Mouse (Mus musculus) stomach, embryonic 15.5 days (tissue): Measurements from ENCODE around the gene Kdm3a. TPM values are rescaled to one million over a fixed set of nuclear protein-coding genes. Genes with fewer than 3 reads are reported as not detected.

Source experiments
- ATAC-seq: fragments of 200-750 bp; cut with Nextera tagmentation; 2 replicates; pipeline ENCODE4 v1.8.0; 2017; ENCODE audit warnings: low read depth, moderate number of reproducible peaks, moderate TSS enrichment; ENCODE audit not compliant: insufficient read depth, low FRiP score
- H3K27ac ChIP-seq: fragments of 300-500 bp; sonication (generic); 2 replicates; pipeline ENCODE4 v1.5.1; 2015; ENCODE audit warnings: mild to moderate bottlenecking, inconsistent platforms
- H3K27me3 ChIP-seq: fragments of 300-500 bp; sonication (generic); replicated peaks from 2 replicates; pipeline ENCODE4 v1.6.1; 2015; ENCODE audit warnings: inconsistent platforms
- H3K36me3 ChIP-seq: fragments of 300-500 bp; sonication (generic); 2 replicates; pipeline ENCODE4 v1.6.1; 2015; ENCODE audit warnings: inconsistent platforms
- H3K4me1 ChIP-seq: fragments of 300-500 bp; sonication (generic); 2 replicates; pipeline ENCODE4 v1.6.1; 2015; ENCODE audit warnings: inconsistent platforms
- H3K4me2 ChIP-seq: fragments of 300-500 bp; sonication (generic); 2 replicates; pipeline ENCODE4 v1.6.1; 2015; ENCODE audit warnings: mild to moderate bottlenecking, inconsistent platforms
- H3K4me3 ChIP-seq: fragments of 300-500 bp; sonication (generic); replicated peaks from 2 replicates; pipeline ENCODE4 v1.5.1; 2015; ENCODE audit warnings: inconsistent platforms
- H3K9ac ChIP-seq: fragments of 300-500 bp; sonication (generic); 2 replicates; pipeline ENCODE4 v1.6.1; 2015; ENCODE audit warnings: inconsistent platforms
- H3K9me3 ChIP-seq: fragments of 300-500 bp; sonication (generic); 2 replicates; pipeline ENCODE4 v1.6.1; 2016; ENCODE audit warnings: inconsistent platforms
- WGBS: fragments of 180-500 bp; shearing (Covaris S2); methylation state at CpG from one replicate; pipeline ENCODE4 v1.1.7; 2015; 5-methylcytosine and 5-hydroxymethylcytosine counted together
- polyA plus RNA-seq: library from polyadenylated mRNA; unstranded; fragments of >200 nt; fragmentation: Nextera tagmentation; extraction: Ambion mirVana; gene quantifications from 2 replicates; pipeline ENCODE4 v1.2.1, GENCODE M21; 2015

Gene Kdm3a
- polyA plus RNA-seq, 1 experiment from 2014 or later, result 40.7 TPM

DNA sequence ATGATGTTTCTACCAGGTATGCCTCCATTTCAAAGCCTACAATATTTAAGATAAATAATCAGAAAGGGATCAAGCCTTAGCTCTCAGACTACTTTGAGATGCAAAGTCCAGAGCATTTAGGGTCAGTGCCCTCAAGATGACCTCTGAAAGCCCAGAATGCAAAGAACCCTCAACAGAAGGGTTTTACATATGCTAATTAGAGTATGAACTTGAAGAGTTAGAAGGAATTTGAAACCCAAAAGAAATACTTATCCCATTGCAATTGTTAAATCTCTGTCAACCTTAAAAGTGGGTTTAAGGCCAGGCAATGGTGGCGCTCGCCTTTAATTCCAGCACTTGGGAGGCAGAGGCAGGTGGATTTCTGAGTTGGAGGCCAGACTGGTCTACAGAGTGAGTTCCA is 6.8 kb downstream of the Kdm3a start:
- H3K4me2 ChIP-seq, result no peak overlapping the region
- ATAC-seq, result no peak
- peaks cover 4% of the 10 kb centered on the region; the same call in 1 of the 2 replicates for H3K4me1 ChIP-seq
- H3K4me3 ChIP-seq, result no peak overlapping the region
- H3K27ac ChIP-seq, result no peak overlapping the region
- H3K9me3 ChIP-seq, result no peaks in the 10 kb centered on the region
- no peak overlapping the region for H3K9ac ChIP-seq
- WGBS, result 93% methylated on average over 2 of the region's 2 CpGs
- no peaks in the 10 kb centered on the region for H3K27me3 ChIP-seq
- peaks cover 36% of the 10 kb centered on the region for H3K36me3 ChIP-seq

DNA sequence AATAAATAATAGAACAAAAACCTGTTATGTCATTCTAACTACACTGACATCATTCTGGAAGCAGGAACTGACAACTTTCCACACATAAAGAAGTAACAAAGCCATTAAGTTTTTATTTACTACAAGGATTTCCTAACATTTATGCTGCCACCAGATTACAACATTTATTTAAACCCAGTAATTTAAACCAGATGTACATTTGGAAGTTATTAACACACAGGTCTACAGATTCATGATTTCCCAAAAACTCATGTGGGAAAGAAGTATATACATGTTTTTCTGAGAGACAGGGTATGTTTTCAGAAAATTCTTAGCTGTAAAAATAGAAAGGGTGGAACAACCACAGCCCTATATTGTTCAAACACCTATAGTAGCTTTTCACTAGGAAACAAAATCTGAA is 8.1 kb downstream of the Kdm3a start:
- no peak overlapping the region for H3K4me2 ChIP-seq
- no peaks in the 10 kb centered on the region for H3K9me3 ChIP-seq
- H3K4me1 ChIP-seq, result no peaks in the 10 kb centered on the region
- no peak overlapping the region for H3K4me3 ChIP-seq
- H3K27me3 ChIP-seq, result no peaks in the 10 kb centered on the region
- no peak overlapping the region for H3K9ac ChIP-seq
- no peak overlapping the region for H3K27ac ChIP-seq
- peaks cover 36% of the 10 kb centered on the region for H3K36me3 ChIP-seq
- ATAC-seq, result no peak

DNA sequence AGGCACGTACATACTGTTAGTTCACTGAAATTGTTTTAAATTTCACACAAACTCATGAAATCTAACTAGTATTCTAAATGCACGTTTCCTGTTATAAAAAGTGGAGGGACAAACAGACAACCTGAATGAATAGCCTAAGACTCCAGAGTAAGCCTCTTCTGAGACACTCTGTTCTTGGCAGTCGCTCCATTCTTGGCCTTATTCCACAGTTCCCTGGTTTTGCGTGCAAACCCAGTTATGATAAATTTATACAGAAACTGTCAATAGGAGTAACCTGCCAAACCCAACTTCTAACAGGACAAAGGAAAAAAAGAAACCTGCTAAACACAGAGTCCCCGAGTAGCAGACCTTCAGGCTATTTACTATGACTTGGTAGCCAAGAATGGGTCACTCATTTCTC is 10.8 kb downstream of the Kdm3a start:
- 81% methylated on average over 5 of the region's 5 CpGs for WGBS
- Histone ChIP-seq H3K36me3 (peaks cover 33% of the 10 kb centered on the region), H3K9me3 (no peaks in the 10 kb centered on the region)

DNA sequence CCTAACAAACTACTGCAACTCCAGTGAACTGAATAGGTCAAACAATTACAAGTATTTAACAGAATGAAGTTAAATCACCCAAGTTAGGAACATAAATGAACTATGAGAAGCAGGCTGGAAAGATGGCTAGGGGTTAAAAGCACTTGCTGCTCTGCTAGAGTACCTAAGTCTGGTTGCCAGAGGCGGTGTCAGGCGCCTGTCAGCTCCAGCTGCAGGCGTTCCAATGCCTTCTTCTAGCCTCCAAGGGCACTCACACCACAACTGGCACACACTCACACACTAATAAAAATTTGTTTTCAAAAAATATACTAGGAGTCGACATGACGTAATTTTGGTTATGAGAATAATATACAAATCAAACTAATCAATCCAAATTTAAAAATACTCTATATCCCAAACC is 11.2 kb downstream of the Kdm3a start:
- 90% methylated on average over 5 of the region's 5 CpGs for WGBS
- H3K27me3 ChIP-seq, result no peaks in the 10 kb centered on the region

More for the DNA sequence above, 10.8 kb downstream of the Kdm3a start:
- Histone ChIP-seq H3K9ac (no peak overlapping the region), H3K27me3 (no peaks in the 10 kb centered on the region), H3K27ac (no peak overlapping the region), H3K4me3 (no peak overlapping the region), H3K4me2 (no peak overlapping the region), H3K4me1 (no peaks in the 10 kb centered on the region)
- no peak for ATAC-seq

DNA sequence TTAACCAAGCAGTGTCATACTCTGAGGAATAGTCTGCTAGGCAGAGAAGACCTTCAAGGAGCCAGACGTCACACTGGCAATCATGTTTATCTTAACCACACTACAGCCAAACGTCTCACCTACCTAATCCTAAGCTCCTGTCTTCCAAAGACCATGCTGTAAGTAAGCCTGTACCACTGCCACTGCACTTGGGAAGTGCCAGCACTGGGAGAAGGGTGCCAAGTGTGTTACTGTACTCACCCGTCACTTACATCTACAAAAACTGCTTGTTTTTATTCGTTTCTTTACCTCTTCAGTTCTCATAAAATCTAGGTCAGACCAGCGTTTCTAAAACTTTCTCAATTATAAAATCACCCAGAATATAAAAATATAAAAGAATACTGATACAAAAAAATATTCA is 15.8 kb downstream of the Kdm3a start:
- ATAC-seq, result no peak
- Histone ChIP-seq H3K9me3 (no peaks in the 10 kb centered on the region), H3K9ac (no peak overlapping the region), H3K4me3 (no peak overlapping the region), H3K27me3 (no peaks in the 10 kb centered on the region), H3K27ac (no peak overlapping the region), H3K36me3 (peaks cover 32% of the 10 kb centered on the region), H3K4me1 (no peaks in the 10 kb centered on the region), H3K4me2 (no peak overlapping the region)
- 74% methylated on average over 5 of the region's 5 CpGs for WGBS

More for the DNA sequence above, 11.2 kb downstream of the Kdm3a start:
- H3K4me2 ChIP-seq, result no peak overlapping the region
- no peak overlapping the region for H3K4me3 ChIP-seq
- no peak overlapping the region for H3K9ac ChIP-seq
- H3K4me1 ChIP-seq, result no peaks in the 10 kb centered on the region
- H3K36me3 ChIP-seq, result peaks cover 38% of the 10 kb centered on the region
- ATAC-seq, result no peak
- H3K27ac ChIP-seq, result no peak overlapping the region
- no peaks in the 10 kb centered on the region for H3K9me3 ChIP-seq

DNA sequence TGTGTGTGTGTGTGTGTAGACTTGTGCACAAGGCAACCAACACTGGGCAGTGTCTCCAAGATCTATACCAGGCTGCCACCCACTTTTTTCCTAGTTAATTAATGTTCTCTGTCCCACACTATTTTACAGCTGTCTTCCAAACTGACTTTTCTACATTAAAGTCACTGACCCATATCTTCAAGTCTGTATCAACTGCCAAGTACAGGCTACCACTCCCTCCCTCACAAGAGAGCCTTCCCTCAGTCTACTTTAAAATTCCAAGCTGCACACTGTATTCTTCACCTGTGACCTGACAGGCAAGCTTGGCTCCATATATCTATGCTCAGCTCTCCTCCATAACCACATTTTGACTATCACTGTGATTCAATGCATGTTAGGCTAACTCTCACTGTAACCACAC is 19.6 kb downstream of the Kdm3a start:
- H3K4me2 ChIP-seq, result no peak overlapping the region
- H3K36me3 ChIP-seq, result peaks cover 50% of the 10 kb centered on the region
- H3K4me3 ChIP-seq, result no peak overlapping the region
- no peak for ATAC-seq
- no peaks in the 10 kb centered on the region for H3K9me3 ChIP-seq
- H3K4me1 ChIP-seq, result no peaks in the 10 kb centered on the region
- no peaks in the 10 kb centered on the region for H3K27me3 ChIP-seq
- H3K9ac ChIP-seq, result no peak overlapping the region
- no peak overlapping the region for H3K27ac ChIP-seq

DNA sequence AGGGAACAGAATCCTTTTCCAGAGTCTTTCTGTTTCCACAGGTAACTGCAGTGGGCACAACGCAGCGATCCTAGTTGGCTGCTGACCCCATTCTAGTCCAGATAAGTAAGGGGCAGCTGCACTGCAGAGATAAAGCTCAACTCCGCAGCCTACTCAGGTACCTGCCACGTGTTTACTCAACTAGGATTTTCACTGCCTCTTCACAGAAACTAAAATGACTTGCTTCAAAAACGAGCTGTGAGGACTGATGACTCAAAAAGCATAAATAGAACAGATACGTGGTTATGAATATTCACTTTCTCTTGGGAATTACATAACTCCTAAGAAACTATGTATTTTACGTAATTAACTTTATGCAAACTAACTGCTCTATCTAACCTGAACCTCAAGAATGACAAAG is 22.8 kb downstream of the Kdm3a start:
- Histone ChIP-seq H3K27ac (no peak overlapping the region), H3K9ac (no peak overlapping the region), H3K4me2 (no peak overlapping the region), H3K27me3 (no peaks in the 10 kb centered on the region), H3K9me3 (no peaks in the 10 kb centered on the region), H3K36me3 (peaks cover 40% of the 10 kb centered on the region), H3K4me1 (no peaks in the 10 kb centered on the region), H3K4me3 (no peak overlapping the region)
- 82% methylated on average over 7 of the region's 7 CpGs for WGBS
- ATAC-seq, result no peak

DNA sequence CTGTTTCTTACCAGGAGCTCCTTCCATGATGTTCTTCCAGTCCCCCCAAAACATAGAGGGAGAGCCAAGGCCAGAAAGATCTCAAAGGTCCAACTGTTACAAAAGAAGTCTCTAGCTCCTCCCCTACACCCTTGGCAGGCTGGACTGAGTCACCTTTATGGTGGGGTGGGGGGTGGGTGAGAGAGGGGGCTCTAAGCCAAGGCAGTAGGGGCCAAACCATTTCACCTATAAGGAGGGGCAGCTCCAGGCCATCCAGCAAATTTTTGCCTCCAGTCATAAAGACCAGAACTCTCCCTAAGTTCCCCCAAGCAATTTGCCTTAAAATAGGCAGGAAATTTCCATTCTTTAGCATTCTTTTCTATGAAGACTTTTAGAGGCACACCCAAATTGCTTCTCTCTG is 23.8 kb downstream of the Kdm3a start:
- Histone ChIP-seq H3K4me1 (no peaks in the 10 kb centered on the region), H3K27ac (no peak overlapping the region), H3K4me2 (no peak overlapping the region), H3K36me3 (peaks cover 37% of the 10 kb centered on the region), H3K9me3 (no peaks in the 10 kb centered on the region), H3K9ac (no peak overlapping the region), H3K27me3 (no peaks in the 10 kb centered on the region), H3K4me3 (no peak overlapping the region)
- ATAC-seq, result no peak

DNA sequence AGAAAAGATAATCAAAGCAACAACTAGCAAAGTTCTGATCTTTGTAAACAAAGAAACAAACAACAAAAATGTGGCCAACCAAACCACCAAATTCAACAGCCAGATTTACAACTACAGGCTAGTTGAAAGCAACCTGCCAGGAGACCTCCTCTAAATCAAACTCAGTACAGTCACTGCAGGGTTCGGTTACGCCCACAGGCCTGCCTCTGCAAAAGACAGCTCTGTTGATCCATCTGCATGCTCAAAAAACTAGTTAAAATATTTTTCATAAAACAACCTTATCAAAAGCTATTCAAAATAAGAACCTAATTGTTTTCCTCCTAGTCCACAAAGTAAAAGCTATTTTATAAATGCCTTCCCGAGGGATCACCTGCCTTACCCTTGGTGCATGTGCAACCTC is 25.0 kb downstream of the Kdm3a start:
- no peaks in the 10 kb centered on the region for H3K27me3 ChIP-seq
- H3K9me3 ChIP-seq, result no peaks in the 10 kb centered on the region
- 91% methylated on average over 3 of the region's 3 CpGs for WGBS
- peaks cover 41% of the 10 kb centered on the region for H3K36me3 ChIP-seq
- H3K9ac ChIP-seq, result no peak overlapping the region
- H3K4me2 ChIP-seq, result no peak overlapping the region
- no peak overlapping the region for H3K27ac ChIP-seq
- H3K4me3 ChIP-seq, result no peak overlapping the region
- ATAC-seq, result no peak
- no peaks in the 10 kb centered on the region for H3K4me1 ChIP-seq

DNA sequence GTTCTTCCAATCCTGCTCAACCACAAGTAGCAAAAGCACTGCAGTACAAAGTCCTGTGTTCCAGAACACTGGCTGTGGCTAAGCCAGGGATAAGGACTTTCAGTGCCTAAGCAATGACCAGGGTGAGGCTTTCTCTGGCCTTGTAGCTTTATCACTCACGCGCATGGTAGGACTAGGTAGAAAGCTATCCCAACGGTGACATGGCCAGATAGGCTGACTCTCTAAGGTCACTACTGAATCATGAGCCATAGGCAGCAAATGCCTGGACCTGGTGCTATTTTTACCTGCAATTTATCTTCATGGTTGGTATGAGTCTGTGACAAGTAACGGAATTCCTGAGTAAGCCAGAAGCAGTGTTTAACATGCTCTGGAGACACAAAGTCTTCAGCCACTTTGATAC is 42.6 kb downstream of the Kdm3a start:
- WGBS, result 82% methylated on average over 4 of the region's 4 CpGs
- H3K27ac ChIP-seq, result no peak overlapping the region
- H3K9ac ChIP-seq, result no peak overlapping the region
- H3K4me3 ChIP-seq, result no peak overlapping the region
- H3K27me3 ChIP-seq, result no peaks in the 10 kb centered on the region
- no peak for ATAC-seq
- H3K9me3 ChIP-seq, result no peaks in the 10 kb centered on the region
- H3K4me2 ChIP-seq, result no peak overlapping the region
- H3K36me3 ChIP-seq, result peaks cover 55% of the 10 kb centered on the region
- no peaks in the 10 kb centered on the region for H3K4me1 ChIP-seq

DNA sequence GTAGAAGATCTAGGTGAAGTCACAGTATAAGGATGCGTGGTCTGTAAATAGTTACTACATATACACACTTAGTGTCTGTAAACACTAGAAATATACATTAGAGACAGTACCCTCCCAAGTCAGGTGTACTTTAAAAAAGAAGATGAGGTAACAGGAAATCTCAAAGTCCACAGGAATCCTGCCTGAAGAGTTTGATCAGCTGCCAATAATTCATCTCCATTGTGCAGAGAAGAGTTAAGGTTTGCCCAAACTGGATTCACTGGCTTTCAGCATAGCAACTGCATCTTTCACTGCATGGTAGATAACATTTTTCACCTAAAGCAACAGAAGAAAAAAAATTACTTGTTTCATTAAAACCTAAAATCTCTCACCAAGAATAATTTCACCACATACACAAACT is 43.4 kb downstream of the Kdm3a start:
- Histone ChIP-seq H3K9me3 (no peaks in the 10 kb centered on the region), H3K4me1 (no peaks in the 10 kb centered on the region), H3K4me3 (no peak overlapping the region), H3K4me2 (no peak overlapping the region), H3K27ac (no peak overlapping the region), H3K27me3 (no peaks in the 10 kb centered on the region), H3K36me3 (peaks cover 50% of the 10 kb centered on the region), H3K9ac (no peak overlapping the region)
- ATAC-seq, result no peak
- 88% methylated on average over 1 of the region's 1 CpGs for WGBS

DNA sequence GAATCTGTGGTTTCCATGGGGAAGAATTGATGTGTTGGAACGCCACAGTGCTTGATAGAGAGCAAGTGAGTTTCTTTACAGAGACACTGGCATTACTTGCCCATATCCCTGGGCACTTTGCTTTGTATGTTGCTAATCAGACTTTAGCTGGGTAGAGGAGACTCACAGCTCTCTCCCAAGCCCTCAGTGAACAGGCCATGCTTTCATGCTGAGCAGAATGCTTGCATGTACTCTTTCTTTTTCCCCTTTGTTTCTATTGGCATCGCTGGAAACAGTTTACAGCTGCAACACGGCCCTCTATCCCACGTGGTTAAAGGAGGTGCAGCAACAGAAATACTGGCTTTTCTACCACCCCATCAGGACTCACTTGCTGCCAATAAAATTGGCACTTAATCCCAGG is 49.6 kb downstream of the Kdm3a start:
- H3K4me1 ChIP-seq, result no peaks in the 10 kb centered on the region
- no peak overlapping the region for H3K9ac ChIP-seq
- H3K4me2 ChIP-seq, result no peak overlapping the region
- H3K27ac ChIP-seq, result no peak overlapping the region
- H3K27me3 ChIP-seq, result no peaks in the 10 kb centered on the region
- H3K9me3 ChIP-seq, result no peaks in the 10 kb centered on the region
- WGBS, result 70% methylated on average over 4 of the region's 4 CpGs
- H3K4me3 ChIP-seq, result no peak overlapping the region
- H3K36me3 ChIP-seq, result peaks cover 20% of the 10 kb centered on the region; the same call in 1 of the 2 replicates
- ATAC-seq, result no peak

DNA sequence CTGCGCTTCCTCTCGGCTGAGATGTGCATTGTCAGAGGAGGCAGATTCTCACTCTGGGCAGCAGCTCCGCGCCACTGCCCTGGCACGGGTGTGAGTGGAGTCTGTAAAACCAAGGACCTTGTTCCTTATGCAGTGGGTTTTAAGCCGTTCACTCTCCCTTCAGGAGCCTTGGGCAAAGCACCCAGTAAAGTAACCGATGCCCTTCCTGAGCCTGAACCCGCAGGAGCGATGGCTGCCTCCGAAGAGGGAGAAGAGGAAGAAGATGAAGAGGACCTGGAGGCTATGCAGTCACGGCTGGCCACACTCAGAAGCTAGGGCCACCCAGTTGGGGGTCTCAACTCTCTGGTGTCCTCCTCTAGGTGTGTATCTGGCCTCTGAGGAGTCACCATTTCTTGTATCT is 53.3 kb downstream of the Kdm3a start:
- H3K4me2 ChIP-seq, result no peak overlapping the region
- no peak overlapping the region for H3K4me3 ChIP-seq
- 93% methylated on average over 11 of the region's 11 CpGs for WGBS
- peaks cover 23% of the 10 kb centered on the region; the same call in 1 of the 2 replicates for H3K36me3 ChIP-seq
- H3K9me3 ChIP-seq, result no peaks in the 10 kb centered on the region
- H3K27ac ChIP-seq, result no peak overlapping the region
- no peak overlapping the region for H3K9ac ChIP-seq
- H3K4me1 ChIP-seq, result no peaks in the 10 kb centered on the region
- ATAC-seq, result no peak
- no peaks in the 10 kb centered on the region for H3K27me3 ChIP-seq
